Mouse (Mus musculus) heart, embryonic 12.5 days (tissue): ENCODE measurements around the gene Gys1. TPM values are rescaled to one million over a fixed set of nuclear protein-coding genes. Genes with fewer than 3 reads are reported as not detected.

ENCODE experiments used
- ATAC-seq: fragments of 200-750 bp; cut with Nextera tagmentation; 2 replicates; pipeline ENCODE4 v1.8.0; 2017; ENCODE audit warnings: moderate TSS enrichment, moderate library complexity; ENCODE audit not compliant: insufficient number of reproducible peaks, low FRiP score
- H3K27ac ChIP-seq: fragments of 300-500 bp; sonication (generic); 2 replicates; pipeline ENCODE4 v1.5.1; 2016; ENCODE audit warnings: mild to moderate bottlenecking, moderate library complexity; ENCODE audit not compliant: poor library complexity, severe bottlenecking
- H3K27me3 ChIP-seq: fragments of 300-500 bp; sonication (generic); replicated peaks from 2 replicates; pipeline ENCODE4 v1.6.1; 2016; ENCODE audit warnings: mild to moderate bottlenecking, moderate library complexity
- H3K36me3 ChIP-seq: fragments of 300-500 bp; sonication (generic); 2 replicates; pipeline ENCODE4 v1.6.1; 2016; ENCODE audit warnings: mild to moderate bottlenecking, moderate library complexity
- H3K4me1 ChIP-seq: fragments of 300-500 bp; sonication (generic); replicated peaks from 2 replicates; pipeline ENCODE4 v1.6.1; 2016; ENCODE audit warnings: mild to moderate bottlenecking
- H3K4me2 ChIP-seq: fragments of 300-500 bp; sonication (generic); 2 replicates; pipeline ENCODE4 v1.6.1; 2016; ENCODE audit warnings: mild to moderate bottlenecking, moderate library complexity
- H3K4me3 ChIP-seq: fragments of 300-500 bp; sonication (generic); 2 replicates; pipeline ENCODE4 v1.5.1; 2016; ENCODE audit warnings: mild to moderate bottlenecking
- H3K9ac ChIP-seq: fragments of 300-500 bp; sonication (generic); 2 replicates; pipeline ENCODE4 v1.6.1; 2016; ENCODE audit warnings: mild to moderate bottlenecking, moderate library complexity
- H3K9me3 ChIP-seq: fragments of 300-500 bp; sonication (generic); replicated peaks from 2 replicates; pipeline ENCODE4 v1.6.1; 2016; ENCODE audit warnings: mild to moderate bottlenecking, moderate library complexity
- WGBS: fragments of 180-500 bp; shearing (Covaris S2); methylation state at CpG from one replicate; pipeline ENCODE4 v1.1.7; 2016; 5-methylcytosine and 5-hydroxymethylcytosine counted together
- microRNA-seq: library from miRNA; unstranded; fragments of <30 nt; microRNA quantifications from one replicate; pipeline ENCODE4, GENCODE M21; 2017
- polyA plus RNA-seq: library from polyadenylated mRNA; unstranded; fragments of >200 nt; fragmentation: Nextera tagmentation; extraction: Ambion mirVana; gene quantifications from 2 replicates; pipeline ENCODE4 v1.2.1, GENCODE M21; 2016

Gene Gys1
- polyA plus RNA-seq, 1 experiment from 2014 or later, result 115 TPM

GRCm38 (mm10) chr7:45498427-45498826 is 63.8 kb downstream of the Gys1 start:
- Histone ChIP-seq H3K9me3 (no peaks in the 10 kb centered on the region), H3K36me3 (peaks cover 95% of the 10 kb centered on the region), H3K4me1 (0 out of 2 replicates have a peak, but pooled peaks cover 9% of the 10 kb centered on the region), H3K27ac (no peak overlapping the region), H3K9ac (no peak overlapping the region), H3K27me3 (no peaks in the 10 kb centered on the region), H3K4me2 (no peak overlapping the region), H3K4me3 (no peak overlapping the region)
- 93% methylated on average over 6 of the region's 6 CpGs for WGBS
- ATAC-seq, result no peak

Small RNA genes lying within 50 kb of the gene (microRNA-seq; reads per million reads assigned to microRNA genes)
- not detected for gene Gm22133

Other genes starting within 250 kb of the Gys1 start
- 0.62 and 0.70 TPM in 2 replicates for gene Ccdc155, start 230.0 kb upstream of the Gys1 start, polyA plus RNA-seq
- 0.99 and 1.5 TPM in 2 replicates for gene Dkkl1, start 222.7 kb upstream of the Gys1 start, polyA plus RNA-seq
- 131 and 138 TPM in 2 replicates for gene Tead2, start 219.1 kb upstream of the Gys1 start, polyA plus RNA-seq
- 1.2 and 1.4 TPM in 2 replicates for gene Cd37, start 195.7 kb upstream of the Gys1 start, polyA plus RNA-seq
- 0.37 TPM in 2 replicates for gene Slc6a16, start 193.8 kb upstream of the Gys1 start, polyA plus RNA-seq
- not detected in 2 replicates for gene Slc6a21, start 157.3 kb upstream of the Gys1 start, polyA plus RNA-seq
- 15.2 and 15.4 TPM in 2 replicates for gene Trpm4, start 101.1 kb upstream of the Gys1 start, polyA plus RNA-seq
- 25.5 and 26.9 TPM in 2 replicates for gene Hrc, start 99.6 kb upstream of the Gys1 start, polyA plus RNA-seq
- gene Ppfia3, start 67.8 kb upstream of the Gys1 start, polyA plus RNA-seq, result 2.6 and 3.3 TPM in 2 replicates
- gene Lin7b, start 64.3 kb upstream of the Gys1 start, polyA plus RNA-seq, result 0.82 and 1.1 TPM in 2 replicates
- 169 and 173 TPM in 2 replicates for gene Snrnp70, start 39.1 kb upstream of the Gys1 start, polyA plus RNA-seq
- 0.41 and 0.52 TPM in 2 replicates for gene Kcna7, start 29.2 kb upstream of the Gys1 start, polyA plus RNA-seq
- 1.8 TPM in 2 replicates for gene Ntf5, start 21.1 kb upstream of the Gys1 start, polyA plus RNA-seq
- gene Lhb, start 14.0 kb upstream of the Gys1 start, polyA plus RNA-seq, result not detected in 2 replicates
- 80.7 TPM in 2 replicates for gene Ruvbl2, start 3.3 kb downstream of the Gys1 start, polyA plus RNA-seq
- 4,047 and 4,171 TPM in 2 replicates for gene Ftl1, start 25.0 kb downstream of the Gys1 start, polyA plus RNA-seq
- 139 and 151 TPM in 2 replicates for gene Bax, start 32.1 kb downstream of the Gys1 start, polyA plus RNA-seq
- gene Tulp2, start 47.0 kb downstream of the Gys1 start, polyA plus RNA-seq, result 0.87 TPM in 2 replicates
- not detected in 2 replicates for gene Gm45808, start 52.0 kb downstream of the Gys1 start, polyA plus RNA-seq
- gene Dhdh, start 54.0 kb downstream of the Gys1 start, polyA plus RNA-seq, result 4.2 and 4.3 TPM in 2 replicates
- 176 and 185 TPM in 2 replicates for gene Nucb1, start 75.6 kb downstream of the Gys1 start, polyA plus RNA-seq
- gene Ppp1r15a, start 91.4 kb downstream of the Gys1 start, polyA plus RNA-seq, result 33.7 and 35.2 TPM in 2 replicates
- gene Plekha4, start 91.5 kb downstream of the Gys1 start, polyA plus RNA-seq, result 0.57 and 0.68 TPM in 2 replicates
- 0.64 and 0.70 TPM in 2 replicates for gene Hsd17b14, start 120.0 kb downstream of the Gys1 start, polyA plus RNA-seq
- 64.7 and 66.6 TPM in 2 replicates for gene Bcat2, start 135.3 kb downstream of the Gys1 start, polyA plus RNA-seq
- gene Fgf21, start 180.6 kb downstream of the Gys1 start, polyA plus RNA-seq, result not detected in 2 replicates
- not detected in 2 replicates for gene Fut1, start 182.4 kb downstream of the Gys1 start, polyA plus RNA-seq
- gene Izumo1, start 187.0 kb downstream of the Gys1 start, polyA plus RNA-seq, result 0.35 and 0.65 TPM in 2 replicates
- gene Rasip1, start 192.6 kb downstream of the Gys1 start, polyA plus RNA-seq, result 36.1 and 38.1 TPM in 2 replicates
- gene Mamstr, start 205.1 kb downstream of the Gys1 start, polyA plus RNA-seq, result 3.3 and 5.4 TPM in 2 replicates
- 0.77 TPM in 2 replicates for gene Fut2, start 231.6 kb downstream of the Gys1 start, polyA plus RNA-seq
- gene Ntn5, start 249.2 kb downstream of the Gys1 start, polyA plus RNA-seq, result not detected in 2 replicates